Mouse (Mus musculus) thymus, postnatal 25 days (tissue): ENCODE measurements around the gene 1600014C10Rik.
A peak's percentile ranks its signal among the peaks of the same experiment; 100 is the strongest.

Experiments used
- DNase-seq: peaks from one replicate; pipeline ENCODE4 v3.0.0; 2022

The 1600014C10Rik gene

DNA sequence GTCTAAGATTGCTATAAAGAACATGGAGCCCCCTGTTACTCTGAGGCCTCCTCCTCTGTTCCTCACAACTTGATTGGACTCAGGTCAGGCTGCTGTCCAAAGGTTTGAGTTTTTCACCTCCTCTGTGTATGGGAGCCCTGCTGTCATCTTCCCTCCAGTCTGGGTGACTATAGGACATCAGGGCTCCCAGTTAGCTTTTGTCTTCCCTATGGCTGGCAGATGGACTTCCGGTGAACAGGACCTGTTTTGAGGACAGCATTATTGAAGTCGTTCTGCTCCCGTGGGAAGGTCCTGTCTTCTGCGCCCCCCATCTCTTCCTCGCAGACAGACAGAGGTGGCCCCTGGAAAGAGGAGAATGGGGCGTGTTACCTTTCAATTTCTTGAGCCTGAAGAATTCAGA, 1.8 kb downstream of the 1600014C10Rik start:
- no peak for DNase-seq

DNA sequence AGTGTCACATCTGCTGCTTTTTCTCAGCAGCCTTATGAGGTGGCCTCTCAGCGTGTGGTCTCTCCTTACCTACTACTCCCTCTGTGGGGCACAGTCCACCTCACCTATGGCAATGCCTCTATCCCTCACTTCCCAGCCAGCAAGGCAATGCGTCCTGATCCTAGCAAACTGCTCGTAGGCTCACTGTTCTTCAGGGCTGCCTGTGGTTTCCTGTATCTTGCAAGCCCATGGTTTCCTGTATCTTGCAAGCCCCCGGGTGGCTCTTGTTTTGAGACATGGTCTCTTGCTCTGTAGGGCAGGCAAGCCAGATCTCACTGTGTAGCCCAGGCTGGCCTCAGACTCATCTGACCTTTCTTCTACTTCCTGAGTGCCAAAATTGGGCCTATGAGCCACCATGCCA, 3.8 kb downstream of the 1600014C10Rik start:
- peak; percentile 58 for DNase-seq

DNA sequence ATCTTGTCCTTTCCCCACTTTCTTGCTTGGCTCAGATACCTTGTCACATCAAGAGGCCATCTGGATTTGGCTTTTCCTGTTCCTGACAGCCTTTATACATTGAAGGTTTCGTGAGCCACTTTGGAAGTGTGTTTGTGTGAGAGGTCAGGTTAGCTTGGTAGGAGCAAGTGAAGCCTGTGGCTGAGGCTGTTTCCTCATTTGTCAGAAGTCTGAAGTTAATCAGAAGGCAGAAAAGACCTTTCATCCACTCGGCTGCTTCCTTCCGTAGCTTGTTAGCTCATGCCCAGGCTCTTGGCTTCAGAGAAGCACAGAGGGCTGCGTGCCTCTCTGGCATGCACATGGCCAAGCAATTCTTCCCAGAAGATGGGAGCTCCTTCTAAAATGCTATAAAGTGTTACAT, 4.8 kb downstream of the 1600014C10Rik start:
- peak; percentile 43 for DNase-seq

GRCm38 (mm10) chr7:38188281-38189075, 5.5 kb downstream of the 1600014C10Rik start:
- no peak for DNase-seq

- peak; percentile 68 for DNase-seq
Observed at GRCm38 (mm10) chr7:38189136-38189982, 6.3 kb downstream of the 1600014C10Rik start.

- DNase-seq: no peak
Observed at GRCm38 (mm10) chr7:38190056-38190835, 7.2 kb downstream of the 1600014C10Rik start.

GRCm38 (mm10) chr7:38191146-38191545, 8.1 kb downstream of the 1600014C10Rik start:
- DNase-seq: no peak

GRCm38 (mm10) chr7:38191571-38191970, 8.6 kb downstream of the 1600014C10Rik start:
- DNase-seq: no peak

DNA sequence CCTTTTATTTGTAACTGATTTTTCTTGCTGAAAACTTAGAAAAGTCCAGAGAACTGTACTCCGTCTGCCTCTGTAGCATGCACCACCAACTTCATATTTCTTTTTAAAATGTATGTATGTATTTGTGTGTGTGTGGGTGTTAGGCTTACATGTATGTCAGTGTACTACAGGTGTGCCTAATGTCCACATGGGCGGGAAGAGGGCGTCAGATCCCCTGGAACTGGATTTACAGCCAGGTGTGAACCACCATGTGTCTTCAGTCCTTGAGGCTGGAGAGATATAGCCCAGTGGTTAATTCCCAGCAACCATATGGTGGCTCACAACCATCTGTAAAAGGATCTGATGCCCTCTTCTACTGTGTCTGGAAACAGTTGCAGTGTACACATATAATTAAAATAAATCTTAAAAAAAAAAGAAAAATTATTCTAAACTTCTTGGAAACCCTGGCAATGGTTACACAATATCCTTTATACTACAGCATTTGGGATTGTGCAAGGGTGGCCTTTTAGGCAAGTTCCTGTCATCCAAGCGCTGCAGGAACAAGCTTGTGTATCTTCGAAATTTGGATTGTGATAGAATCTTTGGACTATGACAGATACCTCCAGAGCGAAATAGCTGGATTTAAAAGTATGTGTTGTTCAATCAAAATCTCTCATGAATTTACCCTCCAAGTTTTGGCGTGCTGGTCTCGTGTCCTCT, 17.0 kb downstream of the 1600014C10Rik start:
- DNase-seq: no peak

DNA sequence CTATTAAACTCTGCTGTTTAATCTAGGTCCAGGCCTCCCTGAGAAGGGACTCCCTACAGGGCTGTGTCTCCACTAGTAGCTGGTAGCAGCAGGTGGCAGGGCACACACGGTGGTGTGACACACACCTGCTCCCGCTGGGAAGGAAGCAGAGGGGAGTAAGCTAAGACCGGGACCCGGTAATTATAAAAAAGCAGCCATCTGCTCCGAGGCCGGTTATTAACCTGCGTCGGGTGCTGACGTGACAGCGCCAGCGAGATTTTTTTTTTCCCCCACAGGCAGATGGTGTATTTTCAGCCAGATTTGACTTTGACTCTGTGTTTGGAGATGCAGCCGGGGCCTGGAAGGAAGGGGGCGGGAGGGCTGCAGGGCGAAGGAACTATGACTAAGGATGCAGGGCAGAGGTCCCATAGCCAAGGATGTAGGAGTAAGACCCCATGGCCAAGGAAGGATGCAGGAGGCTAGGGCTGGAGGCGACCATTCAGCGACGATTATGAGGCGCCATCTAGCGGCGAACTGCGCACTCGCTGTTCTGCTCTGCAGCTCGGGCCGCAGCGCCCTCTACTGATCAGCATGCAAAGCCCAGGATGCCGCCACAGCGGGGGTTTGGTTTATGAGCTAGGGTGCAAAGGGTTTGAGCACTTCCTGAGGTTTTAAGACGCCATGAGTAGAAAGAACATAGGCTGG, 17.7 kb downstream of the 1600014C10Rik start:
- DNase-seq: peak; percentile 93

DNA sequence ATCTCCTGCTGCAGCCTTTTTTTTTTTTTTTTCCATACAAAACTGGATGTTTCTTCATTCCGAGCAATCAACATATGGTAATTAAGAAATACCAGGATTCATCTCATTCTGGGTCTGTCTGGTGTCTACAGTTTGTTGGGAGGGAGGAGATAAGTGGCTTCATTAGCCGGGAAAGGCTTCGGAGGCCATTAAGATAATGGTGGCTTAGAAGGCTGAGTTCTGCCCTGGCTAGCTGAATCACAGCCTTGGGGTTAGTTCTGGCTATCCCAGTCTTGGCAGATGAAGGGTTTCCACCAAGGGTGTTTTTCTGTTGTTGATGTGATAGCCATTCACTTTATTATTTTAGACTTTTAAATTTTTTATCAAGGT, 18.3 kb downstream of the 1600014C10Rik start:
- no peak for DNase-seq

- no peak for DNase-seq
Observed at GRCm38 (mm10) chr7:38204314-38204713, 21.3 kb downstream of the 1600014C10Rik start.

DNA sequence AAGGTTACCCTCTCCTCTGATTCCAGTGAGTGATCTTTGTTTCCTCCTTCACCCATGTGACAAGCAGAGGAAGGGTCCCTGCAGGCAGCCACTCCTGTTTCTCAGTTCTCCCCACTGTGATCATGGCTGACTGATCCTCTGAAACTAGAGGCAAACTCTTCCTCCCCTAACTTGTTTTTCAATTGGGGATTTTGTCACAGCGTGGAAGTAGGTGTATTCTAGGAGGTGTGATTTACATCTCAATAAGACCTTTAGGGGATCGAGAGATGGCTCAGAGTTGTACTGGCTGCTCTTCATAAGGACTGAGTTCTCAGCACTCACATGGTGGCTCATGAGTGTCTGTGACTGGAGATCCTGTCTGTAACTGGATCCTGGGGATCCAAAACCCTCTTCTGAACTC, 22.8 kb downstream of the 1600014C10Rik start:
- no peak for DNase-seq

GRCm38 (mm10) chr7:38206564-38206963, 23.5 kb downstream of the 1600014C10Rik start:
- DNase-seq: no peak

GRCm38 (mm10) chr7:38208969-38209368, 26.0 kb downstream of the 1600014C10Rik start:
- DNase-seq: no peak

DNA sequence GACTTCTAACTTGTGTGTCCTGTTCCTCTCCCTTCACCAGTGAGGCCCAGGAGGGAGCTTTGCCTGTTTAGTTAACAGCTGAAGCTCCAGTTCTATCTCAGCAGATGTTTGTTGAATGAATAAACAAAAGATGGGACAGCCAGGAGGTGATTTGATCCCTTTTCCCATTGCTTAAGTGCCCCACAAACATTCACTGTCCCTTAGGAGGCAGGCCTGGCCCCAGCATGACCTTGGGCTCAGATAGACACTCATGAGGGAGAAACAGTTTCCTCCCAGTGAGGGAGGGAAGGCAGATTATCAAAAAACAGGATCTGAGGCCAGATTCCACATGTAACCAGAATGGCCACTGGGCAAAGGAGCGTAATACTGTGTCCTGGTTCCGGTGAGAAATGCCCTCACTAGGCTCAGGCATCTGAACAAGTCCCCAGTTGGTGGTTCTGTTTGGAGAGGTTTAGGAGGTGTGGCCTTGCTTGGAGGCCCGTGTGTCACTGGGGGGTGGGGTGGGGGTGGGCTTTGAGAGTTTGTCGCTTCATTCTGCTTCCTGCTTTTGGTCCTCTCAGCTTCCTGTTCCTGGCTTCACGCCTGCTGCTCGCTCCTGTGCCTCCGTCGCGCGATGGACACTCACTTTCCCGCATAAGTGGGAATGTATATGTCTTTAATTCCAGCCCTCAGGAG, 26.6 kb downstream of the 1600014C10Rik start:
- no peak for DNase-seq

DNA sequence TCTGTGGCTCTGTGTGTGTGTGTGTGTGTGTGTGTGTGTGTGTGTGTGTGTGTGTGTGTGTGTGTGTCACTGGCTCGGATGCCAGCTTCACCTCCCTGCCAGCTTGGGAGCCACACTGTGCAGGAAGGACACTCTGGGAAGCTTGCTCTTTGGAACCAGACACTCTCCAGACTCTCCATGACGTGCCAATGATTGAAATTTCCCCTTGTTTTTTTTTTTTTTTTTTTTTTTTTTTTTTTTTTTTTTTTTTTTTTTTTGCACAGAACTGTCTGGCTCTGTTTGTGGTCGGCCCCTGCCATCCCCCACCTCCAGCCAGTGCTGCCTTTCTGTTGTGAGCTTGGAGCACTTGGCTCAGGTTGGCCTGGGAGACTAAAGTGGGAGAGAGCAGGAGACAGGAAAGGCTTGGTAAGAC, 29.6 kb downstream of the 1600014C10Rik start:
- no peak for DNase-seq

DNA sequence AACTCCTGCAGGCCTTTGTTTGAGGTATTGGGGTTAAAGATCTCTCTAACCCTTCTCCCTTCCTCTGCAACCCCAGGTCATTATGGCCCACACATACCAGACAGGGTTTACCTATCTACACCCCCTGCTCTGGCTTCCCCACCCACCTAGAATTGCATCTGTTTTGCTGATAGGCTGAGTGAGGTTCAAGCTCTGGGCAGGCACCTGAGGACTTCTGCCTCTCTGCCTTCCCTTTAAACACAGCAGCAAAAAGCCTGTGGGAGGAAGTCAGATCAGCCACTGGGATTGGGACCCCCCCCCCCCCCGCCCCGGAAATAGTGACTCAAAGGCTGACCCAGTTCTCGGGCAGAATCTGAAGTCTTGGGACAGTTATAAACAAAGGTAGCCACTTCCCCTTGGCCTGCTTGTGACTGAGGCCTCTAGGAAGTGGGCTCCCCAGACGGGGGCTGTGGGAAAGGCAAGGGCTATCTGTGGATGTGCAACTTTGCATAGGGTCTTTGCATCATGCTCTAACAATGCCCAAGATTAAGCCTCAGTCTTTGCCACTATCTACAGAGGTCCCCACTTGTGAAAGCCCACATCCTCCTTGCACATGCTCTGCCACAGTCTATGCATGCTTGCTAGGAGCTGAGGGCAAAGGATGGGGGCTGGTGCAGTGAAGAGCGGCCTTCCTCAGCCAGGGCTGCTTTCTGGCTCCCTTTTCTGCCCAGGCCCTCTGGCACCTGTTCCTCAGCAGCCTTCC, 31.6 kb downstream of the 1600014C10Rik start:
- peak; percentile 75 for DNase-seq

- DNase-seq: peak; percentile 23
Observed at GRCm38 (mm10) chr7:38215281-38215680, 32.3 kb downstream of the 1600014C10Rik start.

- no peak for DNase-seq
Observed at GRCm38 (mm10) chr7:38215697-38216096, 32.7 kb downstream of the 1600014C10Rik start.
